Mouse (Mus musculus) neutrophil, adult 83 days (primary cell): ENCODE results near the gene Otp. TPM values are rescaled to one million over a fixed set of nuclear protein-coding genes. Genes with fewer than 3 reads are reported as not detected.

Source experiments
- total RNA-seq, 2 experiments: library from RNA; stranded (reverse); gene quantifications; one replicate each; pipeline ENCODE4 v1.2.4; 2023

Otp gene
- not detected for total RNA-seq

GRCm38 (mm10) chr13:94875396-94875880 lies at the start of gene Otp:
Otp (plus strand) TSS chr13:94875602.

Other genes with a start within 250 kb of the Otp start
- 10 to 100 TPM; 51.1 to 59.8 TPM for gene Tbca, start 86.7 kb upstream of the Otp start, total RNA-seq
- 10 to 100 TPM; 13.4 to 14.2 TPM for gene Wdr41, start 100.7 kb downstream of the Otp start, total RNA-seq